Mouse (Mus musculus): Measurements from ENCODE around the gene Cdkn2b. TPM values are rescaled to one million over a fixed set of nuclear protein-coding genes. Genes with fewer than 3 reads are reported as not detected.

Cdkn2b gene
- total and polyA plus RNA-seq, 3 experiments: not detected

DNA sequence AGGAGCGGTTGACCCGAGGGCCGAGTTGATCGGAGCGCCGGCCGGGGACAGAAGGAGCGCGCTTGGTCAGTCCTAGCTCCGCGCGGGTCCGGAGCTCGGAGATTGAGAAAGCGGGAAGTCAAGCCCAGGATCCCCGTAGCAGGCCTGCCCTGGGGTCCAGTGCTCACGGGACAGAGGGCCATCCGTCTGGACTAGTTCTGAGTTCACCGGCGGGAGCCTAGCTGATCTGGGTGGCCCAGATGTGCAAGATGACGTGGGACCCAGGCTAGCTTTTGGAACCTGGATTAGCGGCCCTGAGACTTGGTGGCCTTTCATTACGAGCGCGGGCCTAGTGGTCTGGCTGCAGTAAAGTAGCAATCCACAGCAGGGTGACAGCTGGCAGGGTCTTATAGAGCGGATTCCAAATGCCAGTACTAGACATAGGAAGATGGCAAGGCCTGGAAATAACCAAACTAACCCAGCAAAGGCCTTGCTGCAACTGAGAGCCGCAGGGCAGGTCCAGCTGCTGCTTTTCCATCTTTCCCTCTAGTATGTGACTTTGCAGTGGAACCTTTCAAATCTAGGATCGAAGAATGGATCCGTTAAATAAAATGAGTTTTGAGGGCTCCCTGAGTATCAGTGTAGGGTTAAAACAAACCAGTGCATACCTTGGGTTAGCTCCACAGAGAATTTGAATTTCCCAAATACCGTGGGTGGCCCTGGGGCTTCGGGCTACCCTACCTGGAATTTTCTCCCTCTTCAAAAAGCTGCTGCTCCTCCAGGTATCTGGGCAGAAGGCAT lies 15.2 kb downstream of the Cdkn2b start:
- H3K27me3 ChIP-seq (replicated peaks): no peaks in the 10 kb centered on the region
- no peak overlapping the region for H3K4me2 ChIP-seq (ENCODE audit: insufficient read depth, low read depth, poor library complexity, severe bottlenecking)
- dilution Hi-C loops (cut with MboI; ENCODE audit: extremely low pct_ligation_motif_present, extremely low pct_unique_long_range_greater_than_20kb, low sequenced_read_pairs): no loop called here
- no peak overlapping the region for H3K4me3 ChIP-seq (replicated peaks in 1 of 3; ENCODE audit: low read depth in 2 of 3, low read length in 2 of 3, poor library complexity in 1 of 3)
- DNase-seq (ENCODE audit: extremely low read depth): no peak
- no peaks in the 10 kb centered on the region for H3K36me3 ChIP-seq (replicated peaks in 1 of 2; ENCODE audit: control insufficient read depth in 1 of 2, insufficient read depth in 1 of 2, low read length in 1 of 2)
- H3K79me2 ChIP-seq (replicated peaks; ENCODE audit: control insufficient read depth, extremely low read depth, insufficient read depth, poor library complexity, severe bottlenecking): no peaks in the 10 kb centered on the region
- H3K9me3 ChIP-seq (replicated peaks; ENCODE audit: low read length): no peaks in the 10 kb centered on the region
- no peak overlapping the region for H3K9ac ChIP-seq (ENCODE audit: insufficient read depth, low read depth)
- H3K4me1 ChIP-seq (ENCODE audit: control insufficient read depth in 1 of 2, insufficient read depth in 2 of 2): no peaks in the 10 kb centered on the region
- TF ChIP-seq MAZ (IDR thresholded peaks at IDR 0.05; ENCODE audit: low read depth, low read length): no peak
- TF ChIP-seq CTCF (conservative IDR thresholded peaks at IDR 0.05 in 1 of 2, IDR thresholded peaks at IDR 0.05 in 1 of 2; ENCODE audit: low read depth in 2 of 2, low read length in 2 of 2): no peak
- no peak for TF ChIP-seq ETS1 (conservative IDR thresholded peaks at IDR 0.05; ENCODE audit: low read depth, low read length)
- TF ChIP-seq IRF4 (IDR thresholded peaks at IDR 0.05; ENCODE audit: low read depth, low read length): no peak
- TF ChIP-seq ZC3H11A (IDR thresholded peaks at IDR 0.05; ENCODE audit: low read depth, low read length): no peak
- no peak for TF ChIP-seq RAD21 (IDR thresholded peaks at IDR 0.05; ENCODE audit: low read depth, low read length)
- no peak for TF ChIP-seq GABPA (IDR thresholded peaks at IDR 0.05; ENCODE audit: insufficient replicate concordance, low read depth, low read length)
- TF ChIP-seq TBP (conservative IDR thresholded peaks at IDR 0.05; ENCODE audit: low read depth, low read length): no peak
- no peak for TF ChIP-seq ZNF384 (IDR thresholded peaks at IDR 0.05; ENCODE audit: low read depth, low read length)
- TF ChIP-seq USF2 (conservative IDR thresholded peaks at IDR 0.05; ENCODE audit: low read depth, low read length): no peak
- no peak for TF ChIP-seq TCF12 (IDR thresholded peaks at IDR 0.05; ENCODE audit: low read depth, low read length)
- H3K27ac ChIP-seq (ENCODE audit: insufficient read depth, low read depth): no peak overlapping the region
- in situ Hi-C loops (cut with MboI; ENCODE audit: low pct_ligation_motif_present, low pct_unique_long_range_greater_than_20kb, low sequenced_read_pairs): no loop called here

DNA sequence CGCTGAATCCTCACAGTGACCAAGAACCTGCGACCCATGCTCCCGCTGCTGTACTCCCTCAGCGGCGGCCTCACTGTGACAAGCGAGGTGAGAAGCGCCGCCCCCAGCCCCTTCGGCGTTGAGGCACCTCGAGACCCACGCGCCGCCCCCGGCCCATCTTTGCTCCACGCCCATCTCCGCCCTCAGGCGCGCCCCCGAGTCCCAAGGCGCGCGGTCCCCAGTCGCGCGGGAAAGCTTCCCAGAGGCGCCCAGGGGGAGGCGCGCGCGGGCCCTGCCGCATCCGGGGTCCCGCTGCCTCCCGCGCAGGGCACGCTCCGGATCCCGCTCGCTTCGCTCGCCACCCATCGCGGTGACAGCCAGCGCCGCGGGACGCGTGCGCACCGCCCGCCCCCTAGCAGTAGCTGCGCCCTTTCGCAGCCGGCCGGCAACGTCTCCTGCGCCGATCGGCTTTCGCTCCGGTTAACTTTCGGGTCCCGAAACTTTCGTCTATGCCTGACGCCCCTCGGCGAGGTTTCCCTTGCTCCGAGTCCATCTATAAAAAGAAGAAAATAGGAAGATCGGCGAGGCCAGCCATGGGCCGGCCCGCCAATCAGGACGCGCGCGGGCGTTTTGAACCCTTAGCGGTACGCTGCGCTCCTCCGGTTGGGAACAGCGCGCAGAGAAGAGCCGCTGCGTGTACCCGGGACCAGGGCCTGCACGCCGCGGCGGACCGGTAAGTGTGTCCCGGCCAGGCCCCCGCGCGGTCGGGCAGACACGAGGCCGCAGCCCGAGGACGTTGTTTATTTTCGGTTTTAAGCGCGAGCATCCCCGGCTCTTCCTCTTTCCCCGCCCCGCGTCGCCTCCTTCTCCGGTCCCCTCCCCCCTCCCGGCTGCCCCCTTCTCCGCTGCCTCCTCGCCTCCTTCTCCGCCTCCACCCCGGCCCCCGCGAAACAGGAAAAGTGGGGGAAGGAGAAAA lies 16.1 kb downstream of the Cdkn2b start, which contains the start of gene Cdkn2a:
Gene Cdkn2a, minus strand, starts transcription at position 168 of the 955 bp plus-strand sequence.
- Histone ChIP-seq H3K27me3 (replicated peaks) (no peaks in the 10 kb centered on the region), H3K27ac (ENCODE audit: insufficient read depth, low read depth) (no peak within 1 kb of the TSS), H3K4me1 (ENCODE audit: control insufficient read depth in 1 of 2, insufficient read depth in 2 of 2) (no peaks in the 10 kb centered on the region), H3K9ac (ENCODE audit: insufficient read depth, low read depth) (no peak within 1 kb of the TSS), H3K79me2 (replicated peaks; ENCODE audit: control insufficient read depth, extremely low read depth, insufficient read depth, poor library complexity, severe bottlenecking) (no peaks in the 10 kb centered on the region), H3K36me3 (replicated peaks in 1 of 2; ENCODE audit: control insufficient read depth in 1 of 2, insufficient read depth in 1 of 2, low read length in 1 of 2) (no peaks in the 10 kb centered on the region), H3K4me2 (ENCODE audit: insufficient read depth, low read depth, poor library complexity, severe bottlenecking) (no peak within 1 kb of the TSS), H3K9me3 (replicated peaks; ENCODE audit: low read length) (no peaks in the 10 kb centered on the region), H3K4me3 (replicated peaks in 1 of 3; ENCODE audit: low read depth in 2 of 3, low read length in 2 of 3, poor library complexity in 1 of 3) (no peak within 1 kb of the TSS)
- in situ Hi-C loops (cut with MboI; ENCODE audit: low pct_ligation_motif_present, low pct_unique_long_range_greater_than_20kb, low sequenced_read_pairs): no loop called here
- dilution Hi-C loops (cut with MboI; ENCODE audit: extremely low pct_ligation_motif_present, extremely low pct_unique_long_range_greater_than_20kb, low sequenced_read_pairs): no loop called here
- TF ChIP-seq MAFK (IDR thresholded peaks at IDR 0.05; ENCODE audit: insufficient replicate concordance, low read length) (no peak), POLR2A (IDR thresholded peaks at IDR 0.05; ENCODE audit: low read depth, low read length) (no peak), SMC3 (IDR thresholded peaks at IDR 0.05; ENCODE audit: low read depth, low read length) (no peak), PAX5 (IDR thresholded peaks at IDR 0.05; ENCODE audit: low read length) (no peak), BHLHE40 (IDR thresholded peaks at IDR 0.05; ENCODE audit: low read depth, low read length) (no peak), ZMIZ1 (IDR thresholded peaks at IDR 0.05; ENCODE audit: low read depth, low read length) (no peak), ETS1 (conservative IDR thresholded peaks at IDR 0.05; ENCODE audit: low read depth, low read length) (no peak)
- DNase-seq (ENCODE audit: extremely low read depth): no peak

All from CH12.LX (cell line).